Mouse (Mus musculus) left cerebral cortex, adult 18-20 months (tissue): ENCODE results near the gene Podn. TPM values are rescaled to one million over a fixed set of nuclear protein-coding genes. Genes with fewer than 3 reads are reported as not detected.

Experiments used
- DNase-seq, 2 experiments: peaks; one replicate each; pipeline ENCODE4 v3.0.0; 2021 to 2022; ENCODE audit warnings: low spot score in 2 of 2, mixed read lengths in 1 of 2
- total RNA-seq, 2 experiments: library from RNA; stranded (reverse); gene quantifications; 2 replicates each; pipeline ENCODE4 v1.2.3; 2021

Podn gene
- total RNA-seq, 2 experiments from 2014 or later, result 8.2 to 9.3 TPM

- DNase-seq, result no peak
Measured at GRCm38 (mm10) chr4:108046136-108046535, 50.1 kb downstream of the Podn start.

- DNase-seq, result no peak
Measured at GRCm38 (mm10) chr4:108045136-108046107, 50.8 kb downstream of the Podn start.

GRCm38 (mm10) chr4:108037027-108037426, 59.2 kb downstream of the Podn start:
- DNase-seq, result no peak

GRCm38 (mm10) chr4:108033041-108033764, 63.0 kb downstream of the Podn start:
- DNase-seq, result peak; percentile 37 to 48

GRCm38 (mm10) chr4:108032352-108032849, 63.8 kb downstream of the Podn start:
- DNase-seq, result peak in 1 of 2 experiments; percentile 12

- DNase-seq, result peak; percentile 59 to 76
Measured at GRCm38 (mm10) chr4:108031502-108032351, 64.5 kb downstream of the Podn start.

GRCm38 (mm10) chr4:108030888-108031501, 65.2 kb downstream of the Podn start:
- DNase-seq, result no peak

GRCm38 (mm10) chr4:108026193-108026592, 70.1 kb downstream of the Podn start:
- DNase-seq, result no peak

- DNase-seq, result no peak
Measured at GRCm38 (mm10) chr4:108025269-108025668, 71.0 kb downstream of the Podn start.

- DNase-seq, result no peak
Measured at GRCm38 (mm10) chr4:108024641-108025040, 71.6 kb downstream of the Podn start.

GRCm38 (mm10) chr4:108023186-108023585, 73.1 kb downstream of the Podn start:
- DNase-seq, result no peak

GRCm38 (mm10) chr4:108020178-108020577, 76.1 kb downstream of the Podn start:
- DNase-seq, result no peak

GRCm38 (mm10) chr4:108018961-108019921, 77.0 kb downstream of the Podn start:
- peak in 1 of 2 experiments; percentile 27 for DNase-seq

GRCm38 (mm10) chr4:108018241-108018923, 77.9 kb downstream of the Podn start:
- DNase-seq, result no peak

- DNase-seq, result no peak
Measured at GRCm38 (mm10) chr4:108017839-108018238, 78.4 kb downstream of the Podn start.

GRCm38 (mm10) chr4:108016321-108016720, 79.9 kb downstream of the Podn start:
- no peak for DNase-seq

GRCm38 (mm10) chr4:108015067-108015765, 81.0 kb downstream of the Podn start:
- DNase-seq, result no peak

- DNase-seq, result no peak
Measured at GRCm38 (mm10) chr4:108014466-108014865, 81.8 kb downstream of the Podn start.
